Mouse (Mus musculus) ES-Bruce4 (cell line): ENCODE results near the gene Oma1. TPM values are rescaled to one million over a fixed set of nuclear protein-coding genes. Genes with fewer than 3 reads are reported as not detected.

Experiments used
- H3K27ac ChIP-seq: 2 replicates; pipeline ENCODE4 v1.5.1; 2012; ENCODE audit warnings: low read length, inconsistent platforms; ENCODE audit not compliant: insufficient read depth
- H3K27me3 ChIP-seq: 2 replicates; pipeline ENCODE4 v1.6.1; 2012; ENCODE audit warnings: mild to moderate bottlenecking, low read length, inconsistent platforms; ENCODE audit not compliant: control insufficient read depth, poor library complexity, insufficient read depth, severe bottlenecking
- H3K36me3 ChIP-seq: 2 replicates; pipeline ENCODE4 v1.6.1; 2012; ENCODE audit warnings: inconsistent platforms, mild to moderate bottlenecking, low read length, moderate library complexity; ENCODE audit not compliant: control insufficient read depth, poor library complexity, insufficient read depth, severe bottlenecking
- H3K4me1 ChIP-seq: one replicate; pipeline ENCODE4 v1.8.1; 2011; ENCODE audit warnings: low read length; ENCODE audit not compliant: control insufficient read depth, insufficient read depth
- H3K4me3 ChIP-seq: 2 replicates; pipeline ENCODE4 v1.5.1; 2011; ENCODE audit warnings: low read depth, mild to moderate bottlenecking, low read length
- H3K9ac ChIP-seq: 2 replicates; pipeline ENCODE4 v1.6.1; 2012; ENCODE audit warnings: low read depth, mild to moderate bottlenecking, inconsistent platforms; ENCODE audit not compliant: poor library complexity, severe bottlenecking
- H3K9me3 ChIP-seq: replicated peaks from 2 replicates; pipeline ENCODE4 v1.6.1; 2012; ENCODE audit warnings: mild to moderate bottlenecking, low read length, inconsistent platforms; ENCODE audit not compliant: control insufficient read depth, poor library complexity, insufficient read depth, severe bottlenecking
- CTCF ChIP-seq: IDR thresholded peaks from one replicate; pipeline ENCODE4 v1.8.1; 2011; ENCODE audit warnings: low read depth, low read length
- EP300 ChIP-seq: IDR thresholded peaks from 2 replicates; pipeline ENCODE4 v1.6.1; 2011; ENCODE audit warnings: low read depth, low read length; ENCODE audit not compliant: insufficient read depth
- POLR2A ChIP-seq: IDR thresholded peaks from one replicate; pipeline ENCODE4 v1.8.1; 2011; ENCODE audit warnings: low read length; ENCODE audit not compliant: insufficient read depth
- polyA plus RNA-seq: library from polyadenylated mRNA; stranded (reverse); fragments of >200 nt; gene quantifications from 2 replicates; pipeline ENCODE4 v1.2.4, GENCODE M21; 2011; ENCODE audit warnings: low read depth; ENCODE audit not compliant: missing spikeins, insufficient read depth, insufficient read length

Oma1 gene
- 18.0 and 25.8 TPM in 2 replicates for polyA plus RNA-seq

GRCm38 (mm10) chr4:103313587-103314525 lies at the start of gene Oma1:
Gene Oma1 (plus strand): TSS chr4:103313812.
- Histone ChIP-seq H3K27me3 (no peaks in the 10 kb centered on the region), H3K36me3 (no peaks in the 10 kb centered on the region), H3K27ac (peak within 1 kb of the TSS; percentile 46), H3K9me3 (no peaks in the 10 kb centered on the region), H3K9ac (peak within 1 kb of the TSS; percentile 69), H3K4me1 (no peaks in the 10 kb centered on the region), H3K4me3 (peak within 1 kb of the TSS; percentile 82)
- TF ChIP-seq CTCF (peak; percentile 85), POLR2A (no peak), EP300 (peak; percentile 44; the same call in 1 of the 2 replicates)

GRCm38 (mm10) chr4:103263812-103264396 lies 49.7 kb upstream of the Oma1 start:
- Histone ChIP-seq H3K27me3 (no peaks in the 10 kb centered on the region), H3K27ac (no peak overlapping the region), H3K4me1 (no peaks in the 10 kb centered on the region), H3K9me3 (no peaks in the 10 kb centered on the region), H3K36me3 (no peaks in the 10 kb centered on the region), H3K9ac (no peak overlapping the region), H3K4me3 (no peak overlapping the region)
- no peak for TF ChIP-seq CTCF
- TF ChIP-seq EP300, result no peak
- TF ChIP-seq POLR2A, result no peak

GRCm38 (mm10) chr4:103265166-103265565 lies 48.4 kb upstream of the Oma1 start:
- Histone ChIP-seq H3K4me1 (no peaks in the 10 kb centered on the region), H3K9me3 (no peaks in the 10 kb centered on the region)

GRCm38 (mm10) chr4:103269336-103269735 lies 44.3 kb upstream of the Oma1 start:
- Histone ChIP-seq H3K27me3 (no peaks in the 10 kb centered on the region), H3K9me3 (no peaks in the 10 kb centered on the region), H3K36me3 (no peaks in the 10 kb centered on the region), H3K4me3 (no peak overlapping the region), H3K4me1 (no peaks in the 10 kb centered on the region), H3K27ac (no peak overlapping the region), H3K9ac (no peak overlapping the region)
- TF ChIP-seq EP300 (no peak), CTCF (peak; percentile 51), POLR2A (no peak)

More at GRCm38 (mm10) chr4:103265166-103265565, 48.4 kb upstream of the Oma1 start:
- H3K27ac ChIP-seq, result no peak overlapping the region
- no peak overlapping the region for H3K9ac ChIP-seq
- no peaks in the 10 kb centered on the region for H3K27me3 ChIP-seq
- H3K4me3 ChIP-seq, result no peak overlapping the region
- H3K36me3 ChIP-seq, result no peaks in the 10 kb centered on the region
- TF ChIP-seq CTCF (no peak), EP300 (no peak), POLR2A (no peak)

GRCm38 (mm10) chr4:103273021-103273420 lies 40.6 kb upstream of the Oma1 start:
- H3K9ac ChIP-seq, result peak overlapping the region; percentile 11; the same call in 1 of the 2 replicates
- no peaks in the 10 kb centered on the region for H3K36me3 ChIP-seq
- TF ChIP-seq EP300 (no peak), POLR2A (no peak), CTCF (no peak)
- H3K4me1 ChIP-seq, result no peaks in the 10 kb centered on the region
- H3K4me3 ChIP-seq, result peak overlapping the region; percentile 64
- no peaks in the 10 kb centered on the region for H3K9me3 ChIP-seq
- H3K27me3 ChIP-seq, result no peaks in the 10 kb centered on the region
- H3K27ac ChIP-seq, result no peak overlapping the region

- no peak for TF ChIP-seq CTCF
- no peaks in the 10 kb centered on the region for H3K9me3 ChIP-seq
- H3K4me1 ChIP-seq, result no peaks in the 10 kb centered on the region
- no peak overlapping the region for H3K27ac ChIP-seq
- no peaks in the 10 kb centered on the region for H3K27me3 ChIP-seq
- H3K4me3 ChIP-seq, result no peak overlapping the region
- H3K9ac ChIP-seq, result no peak overlapping the region
- H3K36me3 ChIP-seq, result no peaks in the 10 kb centered on the region
These were observed 25.3 kb upstream of the Oma1 start for GRCm38 (mm10) chr4:103288342-103288741.
